Mouse (Mus musculus) monocyte, adult 59 days (primary cell): ENCODE data around the gene Mllt10. TPM values are rescaled to one million over a fixed set of nuclear protein-coding genes. Genes with fewer than 3 reads are reported as not detected.

Experiments
- total RNA-seq, 2 experiments: library from RNA; stranded (reverse); gene quantifications; one replicate each; pipeline ENCODE4 v1.2.4; 2023

Gene Mllt10
- 10 to 100 TPM; 82.9 to 90.3 TPM for total RNA-seq

GRCm38 (mm10) chr2:18055016-18055928 is at the start of gene Mllt10:
Gene Mllt10, plus strand, starts transcription at chr2:18055237.

GRCm38 (mm10) chr2:18037491-18037890 is 17.5 kb upstream of the Mllt10 start, which contains the start of gene A930004D18Rik:
Gene A930004D18Rik, minus strand, starts transcription at chr2:18037737.

GRCm38 (mm10) chr2:18048453-18049075 is 6.5 kb upstream of the Mllt10 start, which contains the start of gene Skida1:
Gene Skida1, minus strand, starts transcription at chr2:18049051.

Other genes starting within 250 kb of the Mllt10 start
- not detected for gene H2al2a, start 58.3 kb upstream of the Mllt10 start, total RNA-seq
- gene A930004D18Rik, start 17.5 kb upstream of the Mllt10 start, total RNA-seq = not detected
- gene Skida1, start 6.2 kb upstream of the Mllt10 start, total RNA-seq = not detected